Mouse (Mus musculus): ENCODE data around the gene Acmsd. TPM values are rescaled to one million over a fixed set of nuclear protein-coding genes. Genes with fewer than 3 reads are reported as not detected.
"Not testable (repeated sequence)": the region's sequence is repeated elsewhere in the genome, so short reads cannot be mapped to it uniquely, and the experiment has no call there.

Acmsd gene
- polyA plus RNA-seq, 1 experiment from 2014 or later, result 0.36 TPM

- H3K9ac ChIP-seq (replicated peaks), result no peak overlapping the region
- no peak for ATAC-seq (ENCODE audit: low FRiP score, low read depth)
- no peak overlapping the region for H3K4me3 ChIP-seq
- H3K4me1 ChIP-seq, result no peaks in the 10 kb centered on the region
- H3K9me3 ChIP-seq, result peaks cover 6% of the 10 kb centered on the region; the same call in 1 of the 2 replicates
- 77% methylated on average over 11 of the region's 11 CpGs for WGBS
- H3K27ac ChIP-seq (replicated peaks), result no peak overlapping the region
- no peaks in the 10 kb centered on the region for H3K27me3 ChIP-seq
- H3K36me3 ChIP-seq, result no peaks in the 10 kb centered on the region
- H3K4me2 ChIP-seq (replicated peaks), result no peak overlapping the region
Observed at GRCm38 (mm10) chr1:127750401-127751102, 21.3 kb downstream of the Acmsd start.

GRCm38 (mm10) chr1:127755806-127756205, 26.6 kb downstream of the Acmsd start:
- Histone ChIP-seq H3K36me3 (no peaks in the 10 kb centered on the region), H3K27me3 (no peaks in the 10 kb centered on the region), H3K9ac (replicated peaks) (no peak overlapping the region), H3K4me3 (no peak overlapping the region), H3K4me2 (replicated peaks) (no peak overlapping the region), H3K9me3 (no peaks in the 10 kb centered on the region), H3K27ac (replicated peaks) (no peak overlapping the region), H3K4me1 (no peaks in the 10 kb centered on the region)
- ATAC-seq (ENCODE audit: low FRiP score, low read depth), result no peak
- WGBS, result 71% methylated on average over 4 of the region's 4 CpGs

GRCm38 (mm10) chr1:127756331-127757163, 27.3 kb downstream of the Acmsd start:
- Histone ChIP-seq H3K4me2 (replicated peaks) (no peak overlapping the region), H3K27me3 (no peaks in the 10 kb centered on the region), H3K4me3 (no peak overlapping the region), H3K4me1 (no peaks in the 10 kb centered on the region), H3K36me3 (no peaks in the 10 kb centered on the region), H3K27ac (replicated peaks) (no peak overlapping the region), H3K9ac (replicated peaks) (no peak overlapping the region), H3K9me3 (no peaks in the 10 kb centered on the region)
- WGBS, result 66% methylated on average over 5 of the region's 5 CpGs
- ATAC-seq (ENCODE audit: low FRiP score, low read depth), result no peak

GRCm38 (mm10) chr1:127757164-127757545, 27.9 kb downstream of the Acmsd start:
- not testable (repeated sequence) for H3K4me3 ChIP-seq; H3K4me2 ChIP-seq (replicated peaks); H3K27me3 ChIP-seq; H3K27ac ChIP-seq (replicated peaks); H3K9me3 ChIP-seq; H3K36me3 ChIP-seq; ATAC-seq (ENCODE audit: low FRiP score, low read depth); H3K9ac ChIP-seq (replicated peaks); H3K4me1 ChIP-seq
- 91% methylated on average over 3 of the region's 3 CpGs for WGBS

- WGBS, result 55% methylated on average over 2 of the region's 2 CpGs
- ATAC-seq (ENCODE audit: low FRiP score, low read depth), result no peak
Observed at GRCm38 (mm10) chr1:127765468-127765867, 36.3 kb downstream of the Acmsd start.

GRCm38 (mm10) chr1:127766741-127767140, 37.5 kb downstream of the Acmsd start:
- no peak for ATAC-seq (ENCODE audit: low FRiP score, low read depth)
- Histone ChIP-seq H3K27me3 (no peaks in the 10 kb centered on the region), H3K4me3 (no peak overlapping the region), H3K4me2 (replicated peaks) (no peak overlapping the region), H3K9ac (replicated peaks) (no peak overlapping the region), H3K4me1 (no peaks in the 10 kb centered on the region), H3K9me3 (no peaks in the 10 kb centered on the region), H3K36me3 (no peaks in the 10 kb centered on the region), H3K27ac (replicated peaks) (no peak overlapping the region)
- 89% methylated on average over 2 of the region's 2 CpGs for WGBS

More at GRCm38 (mm10) chr1:127765468-127765867, 36.3 kb downstream of the Acmsd start:
- Histone ChIP-seq H3K27me3 (no peaks in the 10 kb centered on the region), H3K9ac (replicated peaks) (no peak overlapping the region), H3K4me3 (no peak overlapping the region), H3K4me2 (replicated peaks) (no peak overlapping the region), H3K36me3 (no peaks in the 10 kb centered on the region), H3K9me3 (no peaks in the 10 kb centered on the region), H3K4me1 (no peaks in the 10 kb centered on the region), H3K27ac (replicated peaks) (no peak overlapping the region)

GRCm38 (mm10) chr1:127773198-127773802, 44.1 kb downstream of the Acmsd start:
- Histone ChIP-seq H3K9ac (replicated peaks) (peak overlapping the region; percentile 65), H3K36me3 (no peaks in the 10 kb centered on the region), H3K4me1 (peaks cover 24% of the 10 kb centered on the region), H3K4me2 (replicated peaks) (peak overlapping the region; percentile 78), H3K27ac (replicated peaks) (peak overlapping the region; percentile 95), H3K4me3 (peak overlapping the region; percentile 81), H3K9me3 (no peaks in the 10 kb centered on the region), H3K27me3 (no peaks in the 10 kb centered on the region)
- 1% methylated on average over 14 of the region's 14 CpGs for WGBS
- ATAC-seq (ENCODE audit: low FRiP score, low read depth), result peak; percentile 11; the same call in 1 of the 2 replicates

GRCm38 (mm10) chr1:127773803-127774500, 44.7 kb downstream of the Acmsd start, which contains the start of gene Ccnt2:
Gene Ccnt2 (plus strand): TSS chr1:127774164.
- Histone ChIP-seq H3K9me3 (no peaks in the 10 kb centered on the region), H3K27ac (replicated peaks) (peak within 1 kb of the TSS; percentile 95), H3K36me3 (peaks cover 4% of the 10 kb centered on the region; the same call in 1 of the 2 replicates), H3K9ac (replicated peaks) (peak within 1 kb of the TSS; percentile 94), H3K27me3 (no peaks in the 10 kb centered on the region), H3K4me3 (peak within 1 kb of the TSS; percentile 81), H3K4me2 (replicated peaks) (peak within 1 kb of the TSS; percentile 86), H3K4me1 (peaks cover 24% of the 10 kb centered on the region)
- ATAC-seq (ENCODE audit: low FRiP score, low read depth), result peak; percentile 99
- under 1% methylated on average over 63 of the region's 63 CpGs for WGBS

- Histone ChIP-seq H3K27ac (replicated peaks) (peak overlapping the region; percentile 95), H3K4me2 (replicated peaks) (peak overlapping the region; percentile 86), H3K27me3 (no peaks in the 10 kb centered on the region), H3K9ac (replicated peaks) (peak overlapping the region; percentile 94), H3K9me3 (no peaks in the 10 kb centered on the region), H3K4me3 (peak overlapping the region; percentile 81), H3K36me3 (peaks cover 7% of the 10 kb centered on the region; the same call in 1 of the 2 replicates), H3K4me1 (peaks cover 30% of the 10 kb centered on the region)
- under 1% methylated on average over 31 of the region's 31 CpGs for WGBS
- peak; percentile 45 for ATAC-seq (ENCODE audit: low FRiP score, low read depth)
Observed at GRCm38 (mm10) chr1:127774501-127774880, 45.3 kb downstream of the Acmsd start.

- Histone ChIP-seq H3K36me3 (peaks cover 7% of the 10 kb centered on the region; the same call in 1 of the 2 replicates), H3K27me3 (no peaks in the 10 kb centered on the region), H3K27ac (replicated peaks) (no peak overlapping the region), H3K9ac (replicated peaks) (peak overlapping the region; percentile 94), H3K4me3 (peak overlapping the region; percentile 81), H3K4me1 (peaks cover 37% of the 10 kb centered on the region), H3K4me2 (replicated peaks) (peak overlapping the region; percentile 86), H3K9me3 (no peaks in the 10 kb centered on the region)
- ATAC-seq (ENCODE audit: low FRiP score, low read depth), result no peak
- WGBS, result 10% methylated on average over 10 of the region's 10 CpGs
Observed at GRCm38 (mm10) chr1:127775206-127775720, 46.0 kb downstream of the Acmsd start.

- peaks cover 7% of the 10 kb centered on the region; the same call in 1 of the 2 replicates for H3K36me3 ChIP-seq
- peak overlapping the region; percentile 6; the same call in 1 of the 2 replicates for H3K4me3 ChIP-seq
- ATAC-seq (ENCODE audit: low FRiP score, low read depth), result no peak
- H3K9me3 ChIP-seq, result no peaks in the 10 kb centered on the region
- no peak overlapping the region for H3K27ac ChIP-seq (replicated peaks)
- H3K4me2 ChIP-seq (replicated peaks), result peak overlapping the region; percentile 44
- no peak overlapping the region for H3K9ac ChIP-seq (replicated peaks)
- H3K4me1 ChIP-seq, result peaks cover 39% of the 10 kb centered on the region
- WGBS, result 63% methylated on average over 6 of the region's 6 CpGs
- H3K27me3 ChIP-seq, result no peaks in the 10 kb centered on the region
Observed at GRCm38 (mm10) chr1:127776246-127776645, 47.0 kb downstream of the Acmsd start.
